Mouse (Mus musculus) midbrain, postnatal 0 days (tissue): ENCODE results near the gene Gm20388. TPM values are rescaled to one million over a fixed set of nuclear protein-coding genes. Genes with fewer than 3 reads are reported as not detected.

ENCODE experiments used
- ATAC-seq: fragments of 200-750 bp; cut with Nextera tagmentation; 2 replicates; pipeline ENCODE4 v1.8.0; 2017; ENCODE audit warnings: moderate number of reproducible peaks, mild to moderate bottlenecking, moderate TSS enrichment, moderate library complexity; ENCODE audit not compliant: low FRiP score
- DNase-seq: peaks from one replicate; pipeline ENCODE4 v3.0.0-alpha.2; 2015; ENCODE audit warnings: low spot score
- H3K27ac ChIP-seq: fragments of 300-500 bp; sonication (generic); 2 replicates; pipeline ENCODE4 v1.5.1; 2014; ENCODE audit warnings: low read depth, mild to moderate bottlenecking, low read length, mixed read lengths
- H3K27me3 ChIP-seq: fragments of 300-500 bp; sonication (generic); 2 replicates; pipeline ENCODE4 v1.6.1; 2014; ENCODE audit warnings: low read length, control low read depth, mixed read lengths; ENCODE audit not compliant: insufficient read depth
- H3K36me3 ChIP-seq: fragments of 300-500 bp; sonication (generic); 2 replicates; pipeline ENCODE4 v1.6.1; 2014; ENCODE audit warnings: low read length, control low read depth, mixed read lengths; ENCODE audit not compliant: insufficient read depth
- H3K4me1 ChIP-seq: fragments of 300-500 bp; sonication (generic); 2 replicates; pipeline ENCODE4 v1.6.1; 2014; ENCODE audit warnings: mild to moderate bottlenecking, control low read depth, antibody characterized with exemption, low read length, mixed read lengths; ENCODE audit not compliant: insufficient read depth
- H3K4me2 ChIP-seq: fragments of 300-500 bp; sonication (generic); 2 replicates; pipeline ENCODE4 v1.6.1; 2014; ENCODE audit warnings: low read depth, mild to moderate bottlenecking, low read length, mixed read lengths; ENCODE audit not compliant: poor library complexity, severe bottlenecking
- H3K4me3 ChIP-seq: fragments of 300-500 bp; sonication (generic); 2 replicates; pipeline ENCODE4 v1.5.1; 2014; ENCODE audit warnings: low read depth, mild to moderate bottlenecking, low read length, moderate library complexity
- H3K9ac ChIP-seq: fragments of 300-500 bp; sonication (generic); replicated peaks from 2 replicates; pipeline ENCODE4 v1.6.1; 2014; ENCODE audit warnings: mild to moderate bottlenecking, low read length, moderate library complexity, mixed read lengths; ENCODE audit not compliant: poor library complexity, severe bottlenecking
- H3K9me3 ChIP-seq: fragments of 300-500 bp; sonication (generic); 2 replicates; pipeline ENCODE4 v1.6.1; 2016; ENCODE audit warnings: low read length, control low read depth
- CTCF ChIP-seq: IDR thresholded peaks from 2 replicates; pipeline ENCODE4 v1.5.1; 2016; ENCODE audit warnings: antibody characterized with exemption, mild to moderate bottlenecking
- WGBS: fragments of 180-500 bp; shearing (Covaris S2); extraction: QIAGEN DNeasy Blood & Tissue Kit; methylation state at CpG from one replicate; pipeline ENCODE4 v1.1.7; 2014; 5-methylcytosine and 5-hydroxymethylcytosine counted together
- polyA plus RNA-seq: library from polyadenylated mRNA; unstranded; fragments of >200 nt; fragmentation: Nextera tagmentation; extraction: Ambion mirVana; gene quantifications from 2 replicates; pipeline ENCODE4 v1.2.1, GENCODE M21; 2015
- total RNA-seq: library from RNA; depleted of rRNA; stranded (reverse); fragments of >200 nt; gene quantifications from 2 replicates; pipeline ENCODE4 v1.2.3, GENCODE M21; 2014

Gene Gm20388
- total and polyA plus RNA-seq, 2 experiments from 2014 or later: 74.2 TPM; not detected in 1

DNA sequence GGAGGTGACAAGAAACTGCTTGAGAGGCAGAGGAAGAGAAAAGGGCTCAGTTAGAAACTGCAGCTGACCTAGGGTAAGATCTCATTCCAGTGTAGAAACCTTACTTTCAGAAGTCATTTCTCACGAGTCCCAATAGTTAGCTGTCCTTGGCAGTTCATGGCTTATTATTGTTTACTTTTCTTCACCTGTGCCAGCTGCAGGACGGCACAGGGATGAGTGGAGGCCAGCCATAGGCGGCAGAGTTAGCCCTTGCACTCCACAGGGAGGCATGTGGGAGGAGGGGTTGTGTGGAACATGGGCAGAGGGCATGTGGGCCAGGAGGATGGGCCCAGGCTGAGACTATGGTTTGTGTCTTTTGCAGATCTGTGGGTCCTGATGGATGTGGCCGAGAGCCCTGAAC is 2472.4 kb downstream of the Gm20388 start:
- ATAC-seq: no peak
- Histone ChIP-seq H3K36me3 (peaks cover 52% of the 10 kb centered on the region), H3K4me2 (no peak overlapping the region), H3K9ac (no peak overlapping the region), H3K27me3 (no peaks in the 10 kb centered on the region), H3K4me3 (no peak overlapping the region), H3K27ac (no peak overlapping the region), H3K9me3 (no peaks in the 10 kb centered on the region), H3K4me1 (no peaks in the 10 kb centered on the region; the same call in 1 of the 2 replicates)
- no peak for TF ChIP-seq CTCF
- WGBS: 81% methylated on average over 4 of the region's 4 CpGs
- DNase-seq: no peak

DNA sequence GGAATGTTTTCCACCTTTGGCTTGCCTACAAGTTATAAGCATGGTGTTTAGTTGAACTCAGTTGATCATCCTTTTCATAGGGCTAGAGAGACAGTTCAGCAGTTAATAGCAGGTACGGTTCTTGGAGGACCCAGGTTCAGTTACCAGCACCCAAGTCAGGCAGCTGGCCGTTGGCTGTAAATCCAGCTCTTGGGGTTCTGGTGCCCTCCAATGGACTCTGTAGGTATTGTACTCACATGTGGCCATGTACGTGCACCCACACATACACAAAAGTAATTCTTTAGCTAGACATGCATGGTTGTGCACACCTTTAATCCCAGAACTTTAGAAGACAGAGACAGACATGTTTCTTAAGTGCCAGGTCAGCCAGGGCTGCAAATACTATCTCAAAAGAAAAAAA is 2478.7 kb downstream of the Gm20388 start:
- peaks cover 64% of the 10 kb centered on the region for H3K36me3 ChIP-seq
- no peak overlapping the region for H3K4me2 ChIP-seq
- H3K4me3 ChIP-seq: no peak overlapping the region
- H3K9me3 ChIP-seq: no peaks in the 10 kb centered on the region
- H3K9ac ChIP-seq: no peak overlapping the region
- no peak for ATAC-seq
- no peaks in the 10 kb centered on the region for H3K4me1 ChIP-seq
- no peaks in the 10 kb centered on the region for H3K27me3 ChIP-seq
- H3K27ac ChIP-seq: no peak overlapping the region
- DNase-seq: no peak
- 93% methylated on average over 3 of the region's 3 CpGs for WGBS
- TF ChIP-seq CTCF: peak; percentile 39

DNA sequence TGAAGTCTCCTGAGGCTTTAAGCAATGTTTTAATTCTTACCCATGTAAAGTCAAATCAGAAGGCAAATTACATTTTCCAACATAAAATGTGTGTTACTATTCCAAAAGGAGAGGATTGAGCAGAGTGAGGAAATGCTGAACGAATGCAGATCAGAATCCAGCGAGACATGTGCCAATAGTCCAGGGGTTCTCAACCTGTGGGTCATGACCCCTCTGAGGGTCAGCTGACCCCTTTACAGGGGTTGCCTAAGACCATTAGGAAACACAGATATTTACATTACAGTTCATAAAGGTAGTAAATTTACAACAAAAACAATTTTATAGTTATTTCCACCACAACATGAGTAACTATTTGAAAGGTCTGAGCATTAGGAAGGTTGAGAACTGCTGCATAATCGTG is 2480.1 kb downstream of the Gm20388 start:
- DNase-seq (no peak), ATAC-seq (no peak)
- H3K9ac ChIP-seq: no peak overlapping the region
- no peak for TF ChIP-seq CTCF
- peaks cover 60% of the 10 kb centered on the region for H3K36me3 ChIP-seq
- no peaks in the 10 kb centered on the region for H3K9me3 ChIP-seq
- no peaks in the 10 kb centered on the region for H3K27me3 ChIP-seq
- no peak overlapping the region for H3K4me3 ChIP-seq
- no peak overlapping the region for H3K27ac ChIP-seq
- WGBS: 89% methylated on average over 3 of the region's 3 CpGs
- no peak overlapping the region for H3K4me2 ChIP-seq
- H3K4me1 ChIP-seq: no peaks in the 10 kb centered on the region

DNA sequence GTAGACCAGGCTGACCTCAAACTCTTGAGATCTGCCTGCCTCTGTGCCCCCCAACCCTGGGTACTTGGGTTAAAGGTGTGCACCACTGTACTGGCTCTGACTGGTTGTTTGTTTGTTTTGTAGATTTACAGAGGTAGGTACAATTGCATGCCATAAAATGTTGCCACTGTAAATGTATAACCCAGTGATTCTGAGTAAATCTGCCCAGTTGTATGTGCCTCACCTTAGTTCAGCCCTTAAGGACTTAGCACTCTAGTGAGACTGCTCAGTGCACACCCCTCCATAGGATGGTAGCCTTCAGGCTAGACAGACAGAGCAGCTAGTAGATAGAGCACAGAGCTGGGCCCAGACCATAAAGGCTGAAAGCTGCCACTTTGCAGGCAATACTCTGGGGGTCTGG is 2483.1 kb downstream of the Gm20388 start:
- no peak for ATAC-seq
- no peak for TF ChIP-seq CTCF

DNA sequence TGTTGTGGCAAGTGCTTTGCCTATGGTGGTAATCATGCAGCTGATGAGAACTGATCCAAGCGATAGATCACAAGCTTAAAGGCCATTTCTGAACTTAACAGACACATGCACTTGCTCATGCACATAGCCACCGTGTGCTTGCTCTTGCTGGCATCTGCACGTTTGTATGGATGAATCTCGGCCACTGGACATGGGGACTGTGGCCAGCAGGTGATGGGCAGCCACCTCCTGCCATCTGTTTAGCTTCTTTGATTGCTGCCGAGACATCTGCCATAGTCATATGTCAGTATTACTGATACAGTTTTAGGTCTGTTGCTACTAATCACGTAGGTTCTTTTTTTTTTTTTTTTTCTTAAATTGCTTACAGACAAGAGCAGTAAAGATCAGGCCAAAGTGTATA is 2484.7 kb downstream of the Gm20388 start:
- Histone ChIP-seq H3K27me3 (no peaks in the 10 kb centered on the region), H3K27ac (no peak overlapping the region), H3K4me3 (no peak overlapping the region), H3K9me3 (no peaks in the 10 kb centered on the region), H3K9ac (no peak overlapping the region), H3K4me2 (no peak overlapping the region), H3K4me1 (no peaks in the 10 kb centered on the region), H3K36me3 (peaks cover 46% of the 10 kb centered on the region)
- no peak for TF ChIP-seq CTCF
- WGBS: 81% methylated on average over 6 of the region's 6 CpGs
- ATAC-seq (no peak), DNase-seq (peak; percentile 21)

More for the DNA sequence above, 2483.1 kb downstream of the Gm20388 start:
- no peaks in the 10 kb centered on the region for H3K27me3 ChIP-seq
- no peak overlapping the region for H3K27ac ChIP-seq
- no peak overlapping the region for H3K9ac ChIP-seq
- H3K4me3 ChIP-seq: no peak overlapping the region
- DNase-seq: no peak
- H3K9me3 ChIP-seq: no peaks in the 10 kb centered on the region
- H3K4me1 ChIP-seq: no peaks in the 10 kb centered on the region
- H3K36me3 ChIP-seq: peaks cover 44% of the 10 kb centered on the region
- H3K4me2 ChIP-seq: no peak overlapping the region

DNA sequence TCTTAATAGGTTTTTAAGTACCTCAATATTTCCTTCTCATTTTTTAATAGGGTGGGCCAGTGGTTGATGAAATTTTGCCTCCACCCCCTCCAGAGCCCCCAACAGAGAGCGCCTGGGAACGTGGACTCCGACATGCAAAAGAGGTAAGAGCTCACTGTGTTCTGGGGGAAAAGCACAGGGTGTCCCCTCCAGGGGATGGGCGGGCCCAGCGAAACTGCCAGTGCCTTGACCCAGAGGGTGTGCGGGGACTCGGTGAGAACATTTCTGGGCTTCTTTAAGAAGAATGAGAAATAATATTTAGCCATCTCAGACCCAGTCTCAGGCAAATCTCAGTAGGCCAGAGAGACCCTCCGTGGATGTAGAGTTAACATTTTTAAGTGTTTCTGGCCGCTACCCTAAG is 2487.5 kb downstream of the Gm20388 start:
- H3K4me3 ChIP-seq: no peak overlapping the region
- no peaks in the 10 kb centered on the region for H3K4me1 ChIP-seq
- no peak overlapping the region for H3K27ac ChIP-seq
- H3K36me3 ChIP-seq: peaks cover 66% of the 10 kb centered on the region
- TF ChIP-seq CTCF: no peak
- DNase-seq (no peak), ATAC-seq (no peak)
- H3K27me3 ChIP-seq: no peaks in the 10 kb centered on the region
- no peak overlapping the region for H3K4me2 ChIP-seq
- H3K9me3 ChIP-seq: no peaks in the 10 kb centered on the region
- 93% methylated on average over 9 of the region's 9 CpGs for WGBS
- H3K9ac ChIP-seq: no peak overlapping the region
